Mouse (Mus musculus) heart, postnatal 0 days (tissue): ENCODE measurements around the gene Coq10a.

Experiments used
- CTCF ChIP-seq: IDR thresholded peaks from 2 replicates; pipeline ENCODE4 v1.5.1; 2016; ENCODE audit warnings: antibody characterized with exemption, control low read depth, low read depth
- EP300 ChIP-seq: IDR thresholded peaks from 2 replicates; pipeline ENCODE4 v1.6.1; 2016; ENCODE audit warnings: antibody characterized with exemption, low read depth

- TF ChIP-seq CTCF: no peak
- no peak for TF ChIP-seq EP300
Measured at GRCm38 (mm10) chr10:128390366-128390765, 21.6 kb upstream of the Coq10a start.
